Mouse (Mus musculus) CD8-positive naive resting alpha-beta T cell, adult 2 months (primary cell): ENCODE measurements at regions not wholly inside any gene's neighbourhood (a gene's known extent, or its start where the extent isn't known, plus 50 kb on each side); places are given as distances from the start of the nearest gene placed in this dataset.

Experiments
- DNase-seq, 2 experiments: peaks; one replicate each; pipeline ENCODE4 v3.0.0; 2022; ENCODE audit warnings: low read depth in 2 of 2, low spot score in 2 of 2

DNA sequence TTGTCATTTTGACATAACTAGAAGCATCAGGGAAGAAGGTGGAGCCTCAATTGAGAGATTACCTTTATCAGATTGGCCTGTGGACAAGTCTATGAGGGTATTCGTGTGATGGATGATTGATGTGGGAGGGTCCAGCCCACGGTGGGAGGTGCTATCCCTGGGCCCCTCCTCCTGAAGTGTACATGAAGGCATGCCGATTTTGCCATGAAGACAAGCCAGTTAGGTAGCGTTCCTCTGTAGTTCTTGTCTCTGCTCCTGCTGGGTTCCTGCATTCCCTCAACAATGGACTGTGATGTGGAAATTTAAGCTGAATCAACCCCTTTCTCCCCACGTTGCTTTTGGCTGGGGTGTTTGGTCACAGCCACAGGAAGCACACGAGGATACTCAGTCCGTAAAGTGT is 317.5 kb downstream of the Gm49356 start:
- no peak for DNase-seq

DNA sequence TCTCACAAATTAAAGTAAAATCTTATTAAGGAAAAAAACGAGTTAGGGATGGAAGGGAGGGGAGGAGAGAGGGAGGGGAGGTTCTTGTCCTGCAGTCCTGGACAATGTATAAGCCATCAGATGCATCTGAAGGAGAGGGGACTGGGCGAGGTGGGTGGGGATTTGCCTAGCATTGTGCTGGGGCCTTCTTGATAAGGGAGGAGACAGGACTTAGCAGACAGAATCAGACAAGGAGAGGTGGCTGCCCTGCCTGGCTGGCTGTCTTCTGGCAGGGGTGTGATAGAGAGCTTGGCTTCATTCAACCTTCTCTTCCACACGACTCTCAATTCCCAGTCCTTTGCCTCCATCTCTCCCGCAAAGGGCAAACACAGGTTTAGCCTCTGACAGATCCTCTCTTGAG is 318.9 kb downstream of the Gm49356 start:
- DNase-seq: no peak

DNA sequence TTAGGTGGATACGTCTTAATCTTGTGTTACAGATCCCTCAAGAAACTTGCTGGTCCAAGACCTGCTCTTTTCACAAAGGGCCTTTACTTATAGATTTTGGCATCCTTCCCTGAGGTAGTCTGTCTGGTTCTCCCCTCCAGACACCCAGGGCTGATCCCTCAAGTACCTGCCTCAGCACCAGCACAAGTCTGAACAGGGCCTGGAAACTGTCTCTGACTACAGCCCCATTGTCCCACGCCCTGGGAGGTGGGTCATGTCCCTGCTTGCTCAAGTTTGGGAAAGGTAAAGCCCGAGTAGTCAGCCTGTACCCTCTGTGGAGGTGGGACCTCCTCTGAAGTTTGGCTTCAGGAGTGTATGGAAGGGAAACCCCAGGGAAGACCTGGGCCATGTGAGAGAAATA is 323.3 kb downstream of the Gm49356 start:
- DNase-seq: no peak

DNA sequence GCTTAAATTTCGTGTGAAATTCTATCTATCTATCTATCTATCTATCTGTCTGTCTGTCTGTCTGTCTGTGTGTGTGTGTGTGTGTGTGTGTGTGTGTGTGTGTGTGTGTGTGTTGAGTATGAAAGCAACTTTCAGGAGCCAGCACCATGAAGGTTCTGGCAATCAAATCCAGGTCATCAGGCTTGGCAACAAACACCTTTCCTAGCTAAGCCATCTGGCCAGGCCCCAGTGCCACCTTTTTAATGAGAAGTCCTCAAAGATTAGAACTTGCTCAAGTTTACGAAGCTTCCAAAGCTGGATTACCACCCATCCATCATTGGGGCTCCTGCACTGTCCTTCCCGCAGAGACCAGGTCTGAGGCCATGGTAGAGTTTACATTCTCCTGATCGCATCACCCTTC is 325.0 kb downstream of the Gm49356 start:
- DNase-seq: no peak

DNA sequence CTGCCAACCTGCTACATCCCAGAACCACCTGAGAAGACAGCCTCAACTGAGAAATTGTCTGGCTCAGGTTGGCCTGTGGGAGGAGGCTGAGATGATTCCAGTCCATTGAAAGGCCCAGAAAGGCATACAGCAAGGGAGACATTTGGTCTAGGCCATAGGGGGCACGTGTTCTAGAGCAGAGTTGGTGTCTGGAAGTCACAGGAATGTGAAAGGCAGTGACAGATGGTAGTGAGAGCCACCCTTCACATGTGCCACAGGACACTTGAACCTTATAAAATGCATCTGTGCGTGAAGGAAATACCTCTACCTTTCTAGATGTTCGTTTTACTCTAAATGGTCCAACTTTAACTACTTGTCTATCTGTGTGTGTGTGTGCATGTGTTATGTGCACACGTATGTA is 326.1 kb downstream of the Gm49356 start:
- no peak for DNase-seq

DNA sequence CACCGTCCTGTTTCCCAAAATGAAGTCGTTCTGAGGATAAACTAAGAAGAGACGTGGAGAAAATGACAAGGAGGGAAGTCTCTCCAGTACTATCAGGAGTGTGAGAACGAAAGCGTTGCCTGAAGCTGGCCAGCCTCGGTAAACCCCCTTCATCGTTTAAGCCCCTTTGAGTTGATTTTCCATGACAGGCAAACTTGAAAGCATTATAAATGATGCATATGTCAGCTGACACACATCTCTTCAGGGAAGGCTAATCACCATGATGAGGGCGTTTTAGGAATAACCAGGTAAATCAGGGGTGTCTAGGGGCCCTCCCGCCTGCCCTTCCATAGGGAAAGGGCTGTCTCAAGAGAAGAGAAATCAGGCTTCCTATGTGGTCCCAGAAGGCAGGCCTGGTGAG is 328.4 kb downstream of the Gm49356 start:
- no peak for DNase-seq

DNA sequence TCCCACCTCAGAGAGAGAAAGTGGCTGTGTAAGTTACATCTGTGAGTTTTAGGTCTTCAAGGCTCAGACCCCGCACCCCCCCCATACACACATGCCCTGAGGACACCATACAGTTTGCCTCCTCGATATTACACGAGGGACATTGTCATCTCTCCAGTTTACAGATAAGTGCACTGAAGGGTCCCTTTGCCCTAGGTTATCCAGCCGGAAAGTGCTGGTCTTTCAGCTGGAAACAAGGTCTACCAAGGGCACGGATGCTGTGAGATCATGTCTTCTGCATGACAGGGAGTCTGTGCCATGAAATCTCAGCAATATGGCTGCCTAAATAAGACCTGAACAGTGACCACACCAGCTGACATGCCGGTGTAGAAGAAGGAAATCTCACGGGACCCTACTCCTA is 329.8 kb downstream of the Gm49356 start:
- no peak for DNase-seq

DNA sequence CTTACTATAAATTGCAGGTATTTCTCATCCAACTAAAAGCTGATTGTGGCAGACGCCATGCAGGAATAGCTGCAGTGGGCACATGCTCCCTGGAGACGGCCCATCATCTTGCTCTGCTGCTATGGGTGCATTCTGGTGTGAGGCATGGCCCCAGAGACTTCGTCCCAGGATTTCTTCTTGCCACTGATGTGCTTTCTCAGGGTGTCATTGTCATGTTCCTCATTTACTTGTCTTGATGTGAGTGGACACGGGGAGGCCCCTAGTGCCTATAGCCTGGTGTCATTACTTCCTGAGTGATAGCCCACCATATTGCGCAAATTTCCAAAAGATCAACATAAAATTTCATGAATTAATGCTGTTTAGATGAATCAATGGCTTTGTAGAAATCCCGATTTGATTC is 336.5 kb downstream of the Gm49356 start:
- no peak for DNase-seq

DNA sequence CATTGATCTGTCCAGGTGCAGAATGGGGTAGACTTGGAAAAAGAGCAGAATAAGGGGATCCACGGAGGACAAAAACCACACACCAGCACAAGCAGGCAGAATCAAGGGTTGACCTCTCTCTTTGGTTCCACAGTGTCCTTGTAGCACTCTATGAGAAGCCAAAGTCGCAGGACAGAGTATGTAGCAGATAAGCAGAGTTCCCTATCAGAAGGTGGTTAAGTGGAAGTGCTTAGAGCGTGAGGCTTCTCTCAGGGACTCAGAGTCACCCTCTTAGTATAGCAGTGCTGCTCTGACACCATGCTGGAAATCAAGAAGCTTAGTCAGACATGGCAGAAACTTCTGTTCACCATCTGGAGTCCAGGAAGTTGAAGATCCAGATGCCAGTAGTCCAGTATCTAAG is 338.2 kb downstream of the Gm49356 start:
- no peak for DNase-seq

DNA sequence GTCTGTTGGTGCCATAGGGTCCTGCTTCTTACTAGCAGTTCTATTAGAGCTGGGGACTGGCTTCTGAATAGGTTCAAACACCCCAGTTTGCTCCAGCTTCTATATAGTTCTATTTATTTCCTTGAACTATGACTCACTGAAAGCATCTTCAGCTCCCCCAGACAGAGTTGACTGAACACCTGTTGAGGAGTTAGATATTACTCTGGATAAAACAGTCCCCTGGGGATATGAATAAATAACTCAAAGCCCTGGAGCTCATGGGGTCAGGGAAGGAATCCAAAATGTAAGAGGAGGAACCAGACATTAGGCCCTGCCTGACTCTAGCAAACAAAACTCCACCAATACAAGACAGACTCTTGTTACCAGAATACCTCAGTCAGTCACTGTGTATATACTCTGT is 341.4 kb downstream of the Gm49356 start:
- DNase-seq: no peak

DNA sequence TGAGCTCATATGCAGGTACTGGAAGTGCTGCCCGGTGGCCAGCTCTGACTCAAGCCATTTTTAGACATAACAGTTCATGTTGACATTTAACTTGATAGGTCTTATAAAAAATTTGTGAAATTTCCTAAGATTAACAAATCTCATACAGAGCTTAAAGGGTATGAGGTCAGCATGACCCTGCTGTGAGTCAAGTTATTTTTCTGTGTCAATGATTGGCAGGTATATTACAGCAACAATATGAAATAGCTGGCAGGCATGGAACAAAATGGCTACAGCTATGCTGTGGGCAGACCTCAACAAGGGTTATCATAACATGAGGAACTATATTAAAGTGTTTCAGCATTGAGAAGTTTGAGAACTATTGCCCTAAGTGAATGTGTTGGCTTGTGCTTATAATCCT is 342.6 kb downstream of the Gm49356 start:
- DNase-seq: no peak

DNA sequence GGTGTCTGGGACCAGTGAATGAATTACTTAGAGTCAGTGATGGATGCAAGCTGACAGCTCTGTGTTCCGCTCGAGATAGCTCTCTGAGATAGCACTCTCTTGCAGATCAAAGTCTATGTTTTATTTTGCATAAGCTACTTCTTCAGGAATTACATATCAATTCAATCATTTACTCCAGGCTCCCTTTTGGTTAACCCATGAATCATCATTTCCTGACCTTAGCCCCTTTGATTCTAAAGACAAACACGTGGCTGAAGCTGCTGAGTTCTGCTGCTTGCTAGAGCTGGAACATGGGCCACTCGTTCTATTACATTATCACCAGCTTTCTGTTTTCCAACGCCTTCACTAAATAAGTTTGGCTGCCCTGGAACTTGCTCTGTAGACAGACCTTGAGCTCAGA is 343.2 kb downstream of the Gm49356 start:
- DNase-seq: no peak

DNA sequence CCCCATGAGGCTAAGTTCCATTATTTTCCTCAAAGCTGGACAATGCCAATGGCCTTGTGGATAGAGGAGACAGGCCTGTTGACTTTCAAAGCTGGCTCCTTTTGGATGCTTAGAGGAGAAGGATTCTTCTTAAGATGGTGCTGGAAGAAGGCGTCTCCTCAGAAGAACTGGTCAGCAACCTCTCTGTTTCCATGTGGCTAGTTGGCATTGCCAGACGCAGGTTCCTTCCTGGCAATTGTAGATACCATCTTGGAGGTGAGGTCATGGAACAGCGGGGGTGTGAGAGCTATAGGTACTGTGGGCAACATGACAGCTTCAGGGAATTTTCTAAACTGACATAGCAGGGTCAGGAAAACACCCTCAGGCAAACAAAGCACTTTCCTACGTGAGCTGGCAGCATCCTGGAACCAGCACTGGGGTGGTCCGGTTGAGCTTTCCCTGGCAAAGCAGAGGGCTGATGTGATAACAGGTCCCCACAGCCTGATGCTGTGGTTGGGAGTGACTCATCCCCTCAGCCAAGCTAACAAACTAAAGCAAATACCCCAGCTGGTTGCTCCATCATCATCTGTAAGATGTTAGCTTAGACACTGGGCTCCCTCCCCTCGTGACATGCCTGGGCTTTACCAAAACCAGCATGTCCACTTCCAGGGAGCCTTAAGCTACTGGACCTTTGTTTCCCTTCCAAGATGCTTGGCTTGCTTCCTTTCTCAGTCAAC is 348.5 kb downstream of the Gm49356 start:
- no peak for DNase-seq

DNA sequence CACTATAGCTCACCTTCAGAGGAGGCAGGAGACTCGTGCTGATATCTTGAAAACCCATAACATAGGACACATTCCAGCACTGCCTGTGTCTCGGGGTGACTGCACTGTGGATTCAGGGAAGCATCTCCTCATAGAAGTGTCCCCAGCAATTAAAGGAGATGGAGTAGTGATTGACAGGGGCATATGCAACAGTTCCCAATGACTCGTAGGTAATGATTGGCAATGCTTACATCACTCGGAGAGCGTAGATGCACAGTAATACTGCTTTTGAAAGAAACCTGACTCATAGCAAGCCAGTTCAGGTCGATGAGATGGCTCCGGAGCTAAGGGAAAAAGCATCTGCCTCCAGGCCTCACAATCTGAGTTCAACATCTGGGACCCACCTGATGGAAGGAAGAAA is 352.7 kb downstream of the Gm49356 start:
- no peak for DNase-seq

DNA sequence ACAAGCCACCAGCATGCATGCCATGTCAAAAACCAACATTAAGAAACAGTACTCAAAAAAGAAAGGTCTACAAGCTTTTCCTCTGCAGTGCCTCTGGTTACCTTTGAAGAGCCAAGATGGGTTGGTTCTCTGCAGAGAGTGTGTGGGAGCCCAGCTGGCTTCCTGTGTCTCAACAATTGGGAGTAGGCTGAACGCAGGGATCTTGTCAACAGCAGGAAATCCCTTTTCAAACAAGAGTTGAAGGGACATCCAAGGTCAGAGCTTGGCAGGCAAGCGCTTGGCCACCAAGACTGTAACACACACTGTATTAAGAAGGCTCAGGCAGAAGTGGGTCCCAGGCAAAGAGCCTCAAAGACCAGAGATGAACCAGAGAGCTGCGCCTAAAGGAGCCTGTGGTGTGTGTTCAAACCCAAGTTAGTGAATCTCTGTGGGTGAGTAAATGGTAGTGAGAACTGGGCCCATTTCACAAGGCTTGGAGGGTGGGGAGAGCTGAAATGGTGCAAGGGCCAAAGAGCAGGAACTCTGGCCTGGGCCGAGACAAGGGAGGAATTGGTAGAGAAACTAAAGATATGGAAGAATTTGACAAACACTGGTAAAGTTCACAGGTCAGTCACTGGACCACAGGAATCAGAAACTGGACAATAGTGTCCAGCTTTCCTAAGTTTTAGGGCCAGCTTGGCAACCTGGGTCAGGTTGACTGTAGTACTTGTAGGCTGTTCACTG is 357.0 kb downstream of the Gm49356 start:
- DNase-seq: no peak

DNA sequence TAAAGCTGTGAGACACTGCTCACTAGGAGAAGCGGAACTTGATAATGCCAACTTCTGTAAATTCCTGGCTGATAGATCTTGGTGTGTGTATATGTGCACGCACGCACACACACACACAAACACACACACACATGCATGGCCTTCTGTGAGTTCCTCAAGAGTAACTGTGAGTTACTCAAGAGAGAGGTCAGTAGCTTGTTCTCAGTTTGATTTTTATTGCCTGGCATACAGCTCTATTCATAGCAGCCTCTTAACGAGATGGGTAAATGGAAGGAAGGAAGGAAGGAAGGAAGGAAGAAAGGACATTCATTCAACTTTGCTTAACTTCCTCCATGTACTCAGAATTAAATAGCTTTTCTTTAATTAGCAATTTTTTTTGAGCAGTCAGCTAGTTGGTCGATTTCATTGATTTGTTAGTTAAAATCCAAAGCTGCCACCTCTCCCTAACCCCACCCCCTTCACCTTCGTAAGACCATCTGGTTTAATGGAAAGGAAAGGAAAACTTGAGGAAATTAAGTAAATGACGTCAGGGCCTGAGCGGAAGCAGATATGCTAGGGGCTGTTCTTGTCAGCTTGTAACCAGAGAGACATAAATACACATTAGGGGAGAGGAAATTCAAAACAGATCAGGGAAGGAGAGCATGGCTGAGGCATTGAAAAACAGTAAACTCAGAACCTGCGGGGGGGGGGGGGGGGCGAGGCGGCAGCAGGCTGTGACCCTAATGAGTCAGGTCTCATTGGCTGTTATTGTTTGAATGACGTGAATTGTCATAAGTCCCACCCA is 359.6 kb downstream of the Gm49356 start:
- DNase-seq: no peak

DNA sequence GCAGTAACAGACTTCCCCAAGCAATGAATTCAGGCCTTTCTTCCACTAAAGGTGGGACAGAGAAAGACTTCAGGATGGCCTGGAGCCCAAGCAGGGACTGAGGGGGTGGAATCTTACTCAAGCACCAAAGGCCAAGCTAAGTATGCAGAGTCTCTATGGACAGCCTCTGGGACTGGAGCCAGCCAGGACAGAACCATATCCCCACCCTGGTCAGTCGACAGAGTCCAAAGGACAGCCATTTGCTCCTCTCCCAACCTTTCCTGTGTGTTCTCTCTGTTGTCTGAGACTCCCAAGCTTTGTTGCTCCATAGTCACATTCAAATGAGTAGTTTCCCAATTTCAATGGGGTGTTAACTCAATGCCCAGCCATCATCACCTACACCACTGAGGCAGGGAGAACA is 372.3 kb downstream of the Gm49356 start:
- no peak for DNase-seq

DNA sequence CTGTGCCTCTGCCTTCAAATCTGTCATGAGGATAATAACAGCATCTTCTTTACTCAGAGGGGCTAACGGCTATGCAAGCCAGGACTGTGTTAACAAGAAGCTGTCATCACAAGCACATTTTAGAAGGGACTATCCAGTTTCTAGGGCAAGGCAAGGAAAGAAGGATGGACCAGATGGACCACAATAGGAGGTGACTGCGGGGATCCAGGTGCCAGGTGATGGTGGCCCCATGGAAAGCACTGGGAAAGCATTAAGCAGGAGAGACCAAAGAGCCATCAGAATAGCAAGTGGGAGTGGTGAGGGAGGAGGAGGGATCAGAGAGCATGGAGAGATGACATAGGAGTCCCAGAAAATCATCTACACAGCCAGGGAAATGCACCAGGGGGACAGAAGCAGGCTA is 373.3 kb downstream of the Gm49356 start:
- DNase-seq: no peak

DNA sequence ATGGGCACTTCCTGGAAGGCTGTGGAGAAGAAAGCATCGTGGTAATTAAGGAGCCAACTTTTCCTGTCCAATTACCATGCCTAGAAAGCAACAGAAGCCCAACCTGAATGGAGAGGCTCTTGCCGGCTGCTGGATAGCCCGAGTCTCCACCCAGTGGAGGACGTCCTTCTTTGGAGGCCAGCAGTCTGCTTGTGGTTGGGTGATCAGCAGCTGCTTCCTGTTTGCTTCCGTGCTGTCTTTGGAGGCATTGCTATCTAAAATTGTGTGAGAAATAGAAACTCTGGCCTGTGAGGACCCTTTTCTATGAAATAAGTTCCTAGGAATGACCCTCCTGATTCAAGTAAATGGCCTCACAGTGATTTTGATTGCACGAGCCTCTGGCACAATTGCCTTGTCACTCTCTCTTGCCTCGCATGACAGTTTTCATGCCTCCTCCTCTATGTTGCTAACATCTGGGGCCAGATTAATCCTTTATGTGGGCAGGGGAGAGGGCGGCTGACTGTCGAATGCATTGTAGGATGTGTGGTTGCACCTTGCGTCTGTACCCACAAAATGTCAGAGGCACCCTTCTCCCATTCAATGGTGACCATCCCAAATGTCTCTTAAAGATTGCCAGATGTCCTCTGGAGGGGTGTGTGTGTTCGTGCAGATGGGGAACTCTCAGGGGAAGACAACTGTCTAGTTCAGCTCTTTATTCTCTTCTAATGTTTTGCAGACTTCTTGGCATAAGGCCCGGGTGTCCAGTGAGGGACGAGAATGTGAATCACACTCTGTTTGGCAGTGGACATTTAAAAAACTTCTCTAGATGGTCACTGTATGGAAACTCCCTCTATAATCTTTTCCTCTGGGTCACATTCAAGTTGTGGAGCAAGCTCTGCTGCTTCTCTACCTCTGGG is 374.6 kb downstream of the Gm49356 start:
- peak; percentile 37 to 51 for DNase-seq
